Mouse (Mus musculus) C2C12 (cell line): ENCODE measurements around the gene Mef2c.

Source experiments
- CTCF ChIP-seq: IDR thresholded peaks from one replicate; pipeline ENCODE4 v1.5.1; 2011; ENCODE audit not compliant: control insufficient read depth, insufficient read depth, insufficient read length
- FOSL1 ChIP-seq: IDR thresholded peaks from one replicate; pipeline ENCODE4 v1.8.0; 2011; ENCODE audit warnings: mild to moderate bottlenecking, low read length; ENCODE audit not compliant: poor library complexity, insufficient read depth, severe bottlenecking
- MYOD1 ChIP-seq: IDR thresholded peaks from one replicate; pipeline ENCODE4 v1.6.1; 2011; ENCODE audit warnings: low read depth; ENCODE audit not compliant: control insufficient read depth, insufficient read length
- MYOG ChIP-seq: IDR thresholded peaks from one replicate; pipeline ENCODE4 v1.6.1; 2011; ENCODE audit not compliant: control insufficient read depth, insufficient read length; ENCODE audit errors: extremely low read depth
- USF1 ChIP-seq: IDR thresholded peaks from one replicate; pipeline ENCODE4 v1.6.1; 2011; ENCODE audit warnings: low read depth, mild to moderate bottlenecking, control low read depth, moderate library complexity

DNA sequence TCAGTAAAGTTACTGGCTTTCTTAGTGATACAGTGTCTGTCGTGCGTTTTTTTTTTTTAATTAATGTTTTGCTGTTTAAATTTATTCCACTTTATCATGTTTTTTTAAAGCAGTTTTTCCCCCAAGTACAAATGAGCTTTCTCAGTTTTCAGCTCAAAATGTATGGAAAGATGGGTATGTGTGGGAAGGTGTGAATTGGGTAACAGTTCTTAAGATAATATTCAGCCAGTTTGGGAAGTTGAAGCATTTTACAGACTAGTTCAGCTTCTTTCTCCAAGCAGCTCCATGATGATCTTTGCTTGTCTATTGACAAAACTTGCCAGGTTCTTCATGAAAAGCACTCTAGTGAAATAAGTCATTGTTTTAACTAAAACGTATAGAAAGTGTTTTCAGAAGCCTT lies 163.2 kb downstream of the Mef2c start:
- TF ChIP-seq FOSL1 (no peak), USF1 (no peak), CTCF (no peak), MYOD1 (no peak), MYOG (no peak)
